Mouse (Mus musculus): ENCODE data around the gene Dnaaf5.
A peak's percentile ranks its signal among the peaks of the same experiment; 100 is the strongest.

The Dnaaf5 gene

DNA sequence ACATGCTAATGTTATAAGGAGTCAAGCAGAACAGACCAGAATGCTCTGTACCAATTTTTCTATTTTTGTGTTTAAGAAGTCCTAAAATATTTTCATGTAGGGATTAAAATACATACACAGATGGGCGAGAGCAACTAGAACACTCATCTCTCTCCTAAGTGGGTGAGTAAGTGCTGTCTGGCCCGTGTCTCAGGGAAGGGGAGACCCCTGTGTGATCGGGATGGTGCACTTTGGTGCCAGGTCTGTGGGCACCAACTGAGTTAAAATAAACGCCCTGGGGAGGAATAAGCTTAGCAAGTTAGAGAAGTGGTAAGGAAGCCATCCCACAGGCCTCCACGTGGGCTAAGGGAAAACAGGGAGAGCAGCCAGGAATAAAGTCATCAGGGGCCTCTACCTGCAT lies 40.9 kb downstream of the Dnaaf5 start:
- DNase-seq (ENCODE audit: low spot score in 2 of 2) = peak in 1 of 2 experiments; percentile 52

DNA sequence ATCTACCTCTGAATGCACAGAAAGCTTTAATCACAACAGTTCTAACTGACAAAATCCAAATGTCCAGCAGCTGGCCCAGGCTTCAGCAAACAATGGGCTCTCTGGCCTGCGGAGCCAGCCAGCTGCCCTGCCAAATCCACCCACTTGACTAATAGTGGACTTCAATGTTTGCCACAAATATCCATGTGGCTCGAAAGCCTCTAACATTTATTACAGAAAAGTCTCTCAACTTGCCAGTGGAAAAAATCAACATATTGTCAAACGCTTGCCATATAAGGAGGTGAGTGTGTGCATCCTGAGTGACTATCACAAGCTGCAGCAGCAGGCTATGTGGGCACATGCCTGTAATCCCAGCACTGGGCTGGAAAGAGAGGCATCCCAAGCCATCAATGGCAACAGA lies 48.8 kb downstream of the Dnaaf5 start:
- no peak for DNase-seq (ENCODE audit: low spot score in 2 of 2)

DNA sequence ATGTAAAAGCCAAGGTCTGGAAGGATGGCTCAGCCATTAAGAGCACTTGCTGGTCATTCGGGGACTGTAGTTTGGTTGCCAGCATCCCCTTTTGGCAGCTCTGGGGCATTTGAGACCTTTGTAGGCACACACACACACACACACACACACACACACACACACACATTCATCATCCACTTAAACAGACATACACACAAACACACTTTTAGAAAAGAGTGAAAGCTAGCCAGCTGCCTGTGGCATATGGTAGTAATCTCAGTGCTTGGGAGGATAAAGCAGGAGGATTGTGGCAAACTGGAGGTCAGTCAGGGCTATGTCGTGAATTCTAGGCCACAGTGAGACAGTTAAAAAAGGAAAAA lies 49.6 kb downstream of the Dnaaf5 start:
- no peak for DNase-seq (ENCODE audit: low spot score in 2 of 2)

DNA sequence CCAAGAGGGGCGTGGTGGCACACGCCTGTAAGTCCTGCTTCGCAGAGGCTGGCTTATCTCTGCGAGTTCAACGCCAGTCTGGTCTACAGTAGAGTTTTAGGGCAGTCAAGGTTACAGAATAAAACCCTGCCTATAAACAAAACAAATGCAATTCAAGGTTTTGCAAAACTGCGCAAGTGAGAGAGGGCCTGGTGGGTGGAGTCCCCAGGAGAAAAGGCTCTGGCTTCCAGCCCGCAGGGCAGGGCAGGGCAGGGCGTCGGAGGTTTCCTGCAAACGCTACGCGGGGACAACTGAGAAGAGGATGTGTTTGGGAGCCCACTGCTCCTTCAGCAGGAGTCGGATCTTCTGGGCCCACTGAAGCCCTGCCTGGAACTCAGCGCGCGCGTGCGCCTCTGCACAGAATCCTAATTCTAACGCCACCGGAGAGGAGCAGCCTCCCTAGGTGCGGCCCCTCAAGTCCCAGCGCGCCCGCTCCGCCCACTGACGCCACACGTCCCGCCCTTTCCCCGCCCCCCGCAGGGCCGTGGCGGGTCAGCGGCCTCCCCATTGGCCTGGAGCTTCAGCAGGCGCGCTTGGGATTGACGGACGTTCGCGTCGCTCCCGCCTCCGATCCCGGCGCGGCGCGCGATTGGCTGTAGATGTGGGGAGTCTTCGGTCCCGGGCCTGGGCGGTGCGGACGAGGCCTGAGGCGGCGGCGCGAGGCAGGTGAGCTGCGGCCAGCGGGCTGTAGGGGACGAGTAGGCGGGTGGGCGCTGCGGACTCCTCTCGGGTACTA lies 50.2 kb downstream of the Dnaaf5 start, which contains the start of gene Sun1:
Gene Sun1 (plus strand): TSS at position 643 of the 775 bp plus-strand sequence.
- peak; percentile 95 to 98 for DNase-seq (ENCODE audit: low spot score in 2 of 2)

DNA sequence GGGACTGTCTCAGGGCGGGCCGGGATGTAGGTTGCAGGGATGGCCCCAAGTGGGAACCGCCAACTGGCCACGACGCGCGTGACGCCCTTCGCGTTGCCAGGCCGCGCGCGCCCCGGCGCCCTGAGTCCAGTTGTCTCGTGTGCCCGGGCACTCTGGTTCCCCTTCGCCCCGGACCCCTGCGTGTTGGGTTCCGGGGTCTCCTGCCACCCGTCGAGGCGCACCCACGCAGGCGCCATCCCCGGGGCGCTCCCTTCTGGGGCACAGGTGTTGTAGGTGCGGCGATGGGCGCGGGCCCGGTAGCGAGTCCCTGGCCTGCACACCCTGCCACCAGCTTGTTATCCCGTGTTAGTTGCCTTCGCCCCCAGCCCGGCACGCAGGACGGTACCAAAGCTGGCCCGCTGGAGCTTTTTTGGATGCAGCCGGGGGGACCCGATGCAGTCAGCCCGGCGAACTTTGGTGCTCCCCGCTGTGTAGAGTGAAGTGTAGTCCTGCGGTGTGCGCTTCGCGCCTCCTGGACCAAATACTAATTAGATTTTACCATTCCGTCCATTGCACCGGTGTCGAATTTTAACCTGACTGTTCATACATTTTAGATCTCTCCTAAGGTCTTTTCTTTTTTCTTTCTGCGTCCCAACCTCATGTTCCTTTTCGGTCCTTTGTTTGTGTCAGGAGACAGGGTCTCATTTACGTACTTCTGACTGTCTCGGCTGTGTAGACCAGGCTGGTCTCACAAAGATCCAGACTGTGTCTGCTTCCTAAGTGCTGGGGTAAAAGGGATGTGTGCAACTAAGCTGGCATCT lies 50.9 kb downstream of the Dnaaf5 start:
- DNase-seq (ENCODE audit: low spot score in 2 of 2) = no peak

DNA sequence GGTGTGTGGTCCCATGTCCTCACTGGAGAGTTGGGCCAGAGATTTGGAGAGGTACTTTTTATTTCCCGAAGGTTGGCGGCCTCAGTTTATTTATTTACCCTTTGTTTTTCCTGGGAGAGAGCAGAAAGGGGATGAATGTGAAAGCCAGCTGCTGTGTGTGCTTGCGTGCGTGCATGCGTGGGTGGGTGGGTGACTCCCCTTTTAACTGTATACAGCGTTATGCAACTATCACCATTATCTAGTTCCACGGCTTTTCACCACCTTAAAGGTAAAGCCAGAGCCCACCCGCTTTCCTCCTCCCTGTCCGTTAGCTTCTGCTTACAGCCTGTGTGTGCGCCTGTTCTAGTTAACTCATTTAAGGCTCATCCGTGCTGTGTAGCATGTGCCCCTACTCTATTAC lies 52.1 kb downstream of the Dnaaf5 start:
- peak in 1 of 2 experiments; percentile 46 for DNase-seq (ENCODE audit: low spot score in 2 of 2)

DNA sequence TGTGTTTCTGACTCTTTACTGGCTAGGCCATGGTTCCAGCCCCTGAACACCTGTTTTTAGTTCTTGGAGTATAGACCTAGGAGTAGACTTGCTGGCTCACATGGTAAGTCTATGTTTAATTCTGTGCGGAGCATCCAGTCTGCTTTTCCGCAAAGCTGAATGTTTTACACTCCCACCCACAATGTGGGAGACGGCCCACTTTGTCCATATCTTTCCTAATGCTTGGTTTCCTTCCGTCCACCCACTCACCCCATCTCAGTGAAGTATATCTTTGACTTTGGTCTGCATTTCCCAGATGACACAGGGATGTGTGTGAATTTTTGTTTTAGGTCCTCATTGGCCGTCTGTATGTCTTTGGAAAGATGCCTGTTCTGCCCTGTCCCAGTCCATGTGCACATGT lies 53.3 kb downstream of the Dnaaf5 start:
- peak in 1 of 2 experiments; percentile 46 for DNase-seq (ENCODE audit: low spot score in 2 of 2)

DNA sequence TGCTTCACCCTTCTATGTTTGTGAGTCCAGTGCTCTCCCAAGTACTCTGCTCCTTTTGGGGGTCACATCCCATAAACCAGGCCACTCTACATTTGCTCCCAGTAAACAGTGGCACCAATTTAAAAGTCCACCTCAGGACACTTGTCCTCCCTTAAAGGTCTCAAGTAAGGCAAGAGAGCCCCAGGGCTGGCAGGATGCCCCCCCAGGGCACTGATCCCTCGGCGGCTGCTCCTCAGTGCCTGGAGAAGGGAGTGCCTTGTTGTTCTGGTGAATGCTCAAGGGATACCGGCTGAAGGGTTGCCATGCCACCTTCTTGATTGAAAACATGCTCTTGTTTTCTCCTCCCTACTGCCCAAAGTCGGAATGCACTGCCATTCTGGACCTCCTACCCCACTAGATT lies 56.1 kb downstream of the Dnaaf5 start:
- no peak for DNase-seq (ENCODE audit: low spot score in 2 of 2)

DNA sequence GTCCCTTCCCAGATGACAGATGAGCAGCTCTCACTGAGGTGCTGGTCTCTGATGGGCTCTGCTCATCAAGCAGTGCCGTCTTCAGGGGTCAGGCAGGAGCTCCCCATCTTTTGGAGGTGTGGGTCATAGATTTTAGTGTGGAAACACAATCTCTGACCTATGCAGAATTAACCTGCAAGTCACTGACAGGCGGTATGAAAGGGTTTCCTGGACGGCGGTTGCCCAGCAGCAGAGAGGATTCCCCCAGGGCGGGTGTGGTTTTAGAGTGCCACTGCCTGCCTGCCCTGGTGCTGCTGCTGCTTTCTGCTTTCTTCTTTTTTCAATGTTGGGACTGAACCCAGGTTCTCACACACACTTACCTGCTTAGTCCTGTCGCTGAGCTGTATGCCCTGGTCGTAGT lies 56.5 kb downstream of the Dnaaf5 start:
- no peak for DNase-seq (ENCODE audit: low spot score in 2 of 2)

DNA sequence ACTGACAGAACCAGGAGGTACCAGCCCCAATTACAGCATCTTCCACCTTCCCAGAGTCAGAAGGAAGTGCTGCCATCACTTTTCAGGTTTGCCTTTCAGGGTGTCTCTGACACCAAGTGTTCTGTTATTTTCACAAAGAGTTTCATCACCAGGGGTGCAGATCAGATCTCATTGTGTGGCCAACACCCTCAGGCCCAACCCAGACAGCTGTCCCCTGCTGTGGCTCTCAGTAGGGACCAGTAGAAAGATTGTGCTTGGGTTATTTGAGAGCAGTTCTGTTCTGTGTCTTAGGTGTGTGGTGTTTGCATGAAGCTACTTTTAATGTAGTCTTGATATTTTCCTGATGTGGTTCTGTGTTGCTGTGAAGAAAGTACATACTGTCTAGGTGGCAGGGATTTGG lies 58.2 kb downstream of the Dnaaf5 start:
- no peak for DNase-seq (ENCODE audit: low spot score in 2 of 2)

DNA sequence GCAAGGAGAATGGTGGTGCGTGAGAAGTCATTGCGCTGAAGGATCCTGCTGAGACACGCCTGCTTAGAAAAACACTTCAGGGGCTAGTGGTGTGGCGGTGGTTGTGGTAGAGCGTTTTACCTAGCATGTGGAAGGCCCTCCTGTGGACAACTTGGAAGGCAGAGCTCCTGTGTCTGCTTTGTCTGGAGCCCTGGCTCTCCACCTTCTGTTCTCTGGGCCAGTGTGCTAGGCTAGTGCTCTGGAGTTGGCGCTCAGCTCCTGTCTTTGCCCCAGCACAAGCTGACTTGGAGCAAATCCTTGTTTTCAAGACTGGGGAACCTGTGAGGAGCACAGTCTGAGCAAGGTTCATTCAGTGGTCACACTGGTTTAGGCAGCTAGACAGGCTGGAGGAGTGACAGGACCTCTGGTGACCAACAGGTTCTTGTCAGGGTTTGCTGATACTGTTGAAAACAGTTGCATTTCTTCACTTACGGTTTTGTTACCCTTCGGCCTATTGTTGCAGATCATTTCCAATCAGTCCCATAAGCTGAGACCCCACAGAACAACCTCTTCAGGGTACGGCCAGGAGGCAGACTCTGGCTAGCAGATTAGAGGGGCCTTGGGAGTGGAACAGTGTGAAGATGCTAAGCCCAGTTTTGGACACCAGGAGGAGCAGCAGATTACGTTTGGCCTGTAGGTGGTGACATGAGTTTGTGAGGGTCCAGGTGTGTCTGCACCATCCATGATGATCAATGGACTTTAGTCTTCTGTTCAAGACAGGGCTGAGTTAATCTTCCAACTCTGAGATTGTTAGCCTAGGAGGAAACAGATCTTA lies 59.1 kb downstream of the Dnaaf5 start:
- no peak for DNase-seq (ENCODE audit: low spot score in 2 of 2)

DNA sequence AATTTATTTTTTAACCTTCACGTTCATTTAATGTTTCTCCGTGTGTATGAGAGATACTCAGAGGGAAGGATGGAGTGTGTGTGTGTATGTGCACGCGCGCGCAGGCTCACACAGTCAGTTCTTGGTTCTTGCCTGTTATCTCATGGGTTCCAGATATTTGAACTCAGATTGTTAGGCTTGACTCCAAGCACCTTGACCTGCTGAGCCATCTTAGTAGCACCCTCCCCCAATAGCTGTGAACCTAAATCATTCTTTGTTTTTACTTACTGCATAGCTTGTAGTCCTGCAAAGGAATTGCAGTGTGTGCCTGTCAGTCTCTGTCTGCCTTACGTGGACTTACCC lies 59.6 kb downstream of the Dnaaf5 start:
- DNase-seq (ENCODE audit: low spot score in 2 of 2) = no peak

DNA sequence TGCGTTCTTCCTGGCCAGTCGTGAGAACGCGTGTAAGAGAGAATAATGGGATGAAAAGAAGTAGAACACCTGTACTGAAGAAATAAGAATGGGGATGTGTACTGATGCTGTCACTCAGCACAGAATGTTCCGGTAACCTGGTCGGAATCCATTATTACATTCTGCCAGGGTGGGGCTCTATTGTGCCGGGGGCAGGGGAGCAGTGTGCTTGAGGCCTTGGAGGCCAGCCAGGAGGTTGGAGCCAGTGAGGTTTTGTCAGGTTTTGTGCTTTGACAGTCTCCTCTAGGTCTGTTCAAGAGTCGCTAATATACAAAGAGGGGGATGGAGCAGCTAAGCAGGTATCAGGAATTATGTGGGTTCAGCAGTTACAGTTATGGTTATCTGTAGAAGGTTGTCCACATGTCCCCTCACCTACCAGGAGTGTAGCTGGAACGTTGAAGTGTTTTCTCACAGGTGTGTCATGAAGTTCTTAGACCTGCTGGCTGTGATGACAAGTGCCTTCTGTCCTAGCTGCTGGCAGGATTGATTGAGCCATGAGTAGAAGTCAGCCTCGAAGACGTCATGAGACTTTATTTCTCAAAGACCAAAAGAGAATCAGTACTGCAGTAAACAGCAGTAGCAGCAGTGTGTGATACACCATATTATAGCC lies 61.8 kb downstream of the Dnaaf5 start:
- DNase-seq (ENCODE audit: low spot score in 2 of 2) = no peak

DNA sequence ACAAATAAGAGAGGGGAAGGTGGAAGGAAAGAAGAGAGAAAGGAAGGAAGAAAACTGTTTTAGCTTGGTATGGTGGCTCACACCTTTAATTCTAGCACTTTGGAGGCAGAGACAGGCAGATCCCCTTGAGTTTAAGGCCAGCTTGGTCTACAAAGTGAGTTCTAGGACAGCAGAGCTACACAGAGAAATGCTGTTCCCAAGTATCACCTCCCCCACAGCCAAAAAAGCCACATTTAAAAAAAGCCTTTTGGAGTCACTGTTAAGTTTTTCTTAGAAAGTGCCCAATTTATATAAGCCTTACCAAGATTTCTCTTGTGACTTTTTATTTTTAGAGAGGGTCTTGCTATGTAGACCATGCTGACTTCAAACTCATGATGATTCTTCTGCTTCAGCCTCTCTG lies 64.3 kb downstream of the Dnaaf5 start:
- no peak for DNase-seq (ENCODE audit: low spot score in 2 of 2)

DNA sequence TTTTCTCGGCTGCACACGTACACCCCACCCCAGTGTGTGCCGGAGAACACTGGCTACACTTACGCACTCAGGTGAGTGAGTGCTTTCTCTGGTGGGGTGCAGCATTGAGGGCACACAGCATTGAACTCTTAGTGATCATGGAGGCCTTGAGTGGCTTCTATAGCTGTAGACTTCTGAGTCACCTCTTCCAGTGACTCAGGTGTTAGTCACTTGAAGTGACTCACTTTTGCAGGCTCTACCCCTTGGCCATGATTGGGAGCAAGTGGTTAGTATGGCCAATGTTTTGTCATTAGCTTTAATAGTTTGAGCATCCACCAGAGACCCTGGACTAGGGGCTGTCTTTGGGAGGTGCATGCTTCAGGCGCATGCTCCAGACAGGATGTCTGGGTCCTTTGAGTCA lies 65.2 kb downstream of the Dnaaf5 start:
- DNase-seq (ENCODE audit: low spot score in 2 of 2) = no peak

DNA sequence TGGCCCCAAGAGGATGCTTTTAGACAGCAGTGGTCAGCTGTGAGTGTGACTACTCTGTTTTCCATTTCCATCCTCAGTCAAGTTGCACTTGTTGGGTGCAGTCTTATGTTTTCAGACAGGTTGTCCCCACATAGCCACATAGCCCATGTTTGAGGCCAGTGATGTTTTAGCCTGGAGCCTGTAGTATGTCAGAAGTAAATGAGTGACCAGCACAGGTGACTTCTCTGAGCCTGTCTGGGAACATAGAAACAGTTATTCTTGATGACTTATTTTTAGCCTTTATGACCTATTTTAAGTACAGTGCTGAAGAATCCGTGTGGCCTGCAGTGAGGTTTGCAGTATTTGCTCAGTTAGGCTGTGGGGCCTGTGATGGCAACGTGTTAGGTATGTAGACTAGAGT lies 66.1 kb downstream of the Dnaaf5 start:
- DNase-seq (ENCODE audit: low spot score in 2 of 2) = no peak

DNA sequence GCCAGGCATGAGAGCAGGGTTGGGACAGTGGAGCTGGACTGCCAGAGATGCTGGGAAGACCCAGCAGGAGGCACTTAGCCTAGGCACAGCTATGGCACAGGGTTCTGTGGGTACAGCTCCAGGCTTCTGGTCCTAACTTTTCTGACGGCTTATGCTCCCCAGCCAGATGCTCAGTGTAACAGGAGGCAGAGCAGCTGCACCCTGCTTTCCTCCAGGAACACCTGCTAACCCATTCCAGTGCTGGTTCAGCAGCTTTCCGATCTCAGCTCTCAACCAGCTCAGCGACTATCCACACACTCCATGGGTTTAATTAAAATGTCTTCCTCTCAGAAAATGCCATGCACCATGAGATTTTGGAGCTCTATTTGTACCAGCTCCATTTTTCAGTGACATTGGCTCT lies 66.8 kb downstream of the Dnaaf5 start:
- DNase-seq (ENCODE audit: low spot score in 2 of 2) = no peak

DNA sequence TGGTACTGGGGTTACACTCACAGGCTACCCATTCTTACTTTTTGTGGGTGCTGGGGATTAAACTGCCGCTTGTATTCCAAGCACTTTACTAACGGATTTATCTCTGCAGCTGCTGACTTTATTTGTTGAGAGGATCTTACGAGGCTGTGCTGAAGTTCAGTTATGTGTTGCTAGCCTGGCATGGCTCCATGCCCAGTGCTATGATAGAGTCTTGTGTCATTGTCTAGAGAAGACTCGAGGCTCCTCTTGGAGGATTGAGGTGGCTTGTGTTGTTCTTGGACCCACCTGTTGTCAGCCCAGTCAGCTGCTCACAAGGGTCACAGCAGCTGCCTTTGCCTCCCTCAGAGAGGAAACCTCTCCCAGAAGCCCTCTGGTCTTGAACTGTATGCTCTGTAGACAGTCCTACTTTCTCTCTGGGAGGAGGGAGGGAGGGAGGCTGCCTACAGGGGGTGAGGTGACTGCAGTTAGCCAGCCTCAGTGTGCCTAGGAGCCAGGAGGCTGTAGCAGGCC lies 70.0 kb downstream of the Dnaaf5 start:
- no peak for DNase-seq (ENCODE audit: low spot score in 2 of 2)

DNA sequence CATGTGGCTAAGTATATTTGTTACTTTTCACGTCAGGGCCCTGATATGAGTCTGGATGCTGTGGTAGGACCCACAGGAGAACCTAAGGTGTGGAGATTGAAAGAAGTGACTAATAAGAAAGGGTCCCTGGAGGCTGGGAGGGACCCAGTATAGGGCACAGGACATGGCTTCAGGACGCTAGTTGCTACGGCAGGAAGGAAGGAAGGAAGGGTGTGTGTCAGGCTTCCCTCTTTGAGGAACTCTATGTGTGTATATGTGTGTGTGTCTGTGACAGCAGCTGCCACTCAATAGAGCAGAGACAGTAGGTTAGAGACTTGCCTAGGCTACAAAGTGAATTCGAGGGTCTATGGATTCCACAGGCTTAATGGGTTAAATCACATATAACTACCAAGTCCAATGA lies 70.6 kb downstream of the Dnaaf5 start:
- no peak for DNase-seq (ENCODE audit: low spot score in 2 of 2)

DNA sequence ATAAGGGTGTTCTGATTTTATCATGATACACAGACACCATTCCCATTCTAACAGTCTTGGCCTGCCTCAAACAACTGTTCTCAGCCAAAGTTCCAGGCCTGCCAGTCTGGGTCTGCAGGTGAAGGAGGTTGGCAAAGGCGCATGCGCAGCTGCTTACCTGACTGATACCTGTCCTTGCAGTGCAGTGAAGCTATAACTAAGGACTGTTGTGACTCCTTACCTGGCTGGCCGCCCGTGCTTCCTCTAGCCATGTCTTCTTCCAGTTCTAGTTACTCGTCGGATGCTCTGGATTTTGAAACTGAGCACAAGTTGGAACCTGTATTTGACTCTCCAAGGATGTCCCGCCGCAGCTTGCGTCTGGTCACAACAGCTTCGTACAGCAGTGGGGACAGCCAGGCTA lies 73.3 kb downstream of the Dnaaf5 start:
- DNase-seq (ENCODE audit: low spot score in 2 of 2) = no peak

DNA sequence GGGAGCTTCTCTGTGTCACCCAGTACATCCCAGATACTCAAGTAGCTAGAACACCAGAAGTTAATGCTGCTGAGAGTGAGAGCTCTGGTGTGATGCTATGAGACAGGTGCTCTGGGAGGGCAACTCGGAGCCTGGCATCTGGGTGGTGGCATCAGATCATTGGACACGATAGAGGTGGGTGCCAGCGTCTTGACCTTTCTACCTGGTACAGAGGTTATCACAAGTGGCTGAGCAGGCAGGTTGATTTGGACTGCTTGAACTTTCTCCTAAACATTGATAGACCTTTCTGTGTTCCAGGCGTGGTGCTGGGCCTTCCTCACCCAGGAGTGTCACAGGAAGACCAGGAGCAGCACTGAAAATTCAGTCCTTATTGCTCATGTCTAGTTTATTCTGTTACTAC lies 77.2 kb downstream of the Dnaaf5 start:
- no peak for DNase-seq (ENCODE audit: low spot score in 2 of 2)

DNA sequence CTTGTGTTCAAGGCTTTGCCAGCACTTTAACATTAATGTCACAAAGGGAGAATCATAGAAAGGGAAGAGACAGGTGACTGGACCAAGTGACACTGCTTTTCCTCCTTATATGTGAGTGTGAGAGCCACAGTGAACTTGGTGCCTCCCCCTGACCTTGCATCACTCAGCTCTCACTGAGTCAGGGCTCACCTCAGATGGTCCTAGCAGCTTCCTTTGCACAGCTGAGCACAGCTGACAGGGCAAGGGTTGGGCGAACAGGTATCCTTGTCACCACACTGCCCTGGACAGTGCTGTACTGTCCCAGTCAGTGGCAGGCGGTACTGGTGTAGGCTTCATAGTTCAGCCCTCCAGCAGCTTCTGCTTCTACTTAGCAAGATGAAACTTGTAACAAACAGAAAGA lies 77.6 kb downstream of the Dnaaf5 start:
- no peak for DNase-seq (ENCODE audit: low spot score in 2 of 2)
